9 mouse cellular contexts compared by ENCODE assay signal in genomic region chr11:88552987-88553386, GRCm38 (mm10).
DNase-seq lines count a peak whose midpoint lies in the region; ATAC-seq and TF ChIP-seq lines count a peak whose summit lies in the region.
"Had no signal": no experiment of that assay in that cellular context is flagged by ENCODE, and none has a peak within 500 bp of the region (broad histone marks: within the 10 kb centered on the region; RNA-seq: fewer than 3 reads in every experiment).

No protein-coding gene starts in this region.

- H3K36me3 ChIP-seq in hindbrain, embryonic 12.5 days = no peaks in the 10 kb centered on the region
- no peaks in the 10 kb centered on the region for H3K36me3 ChIP-seq in lung, postnatal 0 days (ENCODE audit: insufficient read depth, low read length)

- no peaks in the 10 kb centered on the region for H3K9me3 ChIP-seq in hindbrain, embryonic 12.5 days (replicated peaks)
- no peaks in the 10 kb centered on the region for H3K9me3 ChIP-seq in lung, postnatal 0 days (ENCODE audit: low read length)

- no peak for ATAC-seq in hindbrain, embryonic 12.5 days (ENCODE audit: low FRiP score)
- ATAC-seq in lung, postnatal 0 days = peak; percentile 52

- no peak overlapping the region for H3K9ac ChIP-seq in hindbrain, embryonic 12.5 days
- no peak overlapping the region for H3K9ac ChIP-seq in lung, postnatal 0 days (replicated peaks; ENCODE audit: low read depth)

- no peak for TF ChIP-seq EP300 in lung, postnatal 0 days (IDR thresholded peaks at IDR 0.05)

- WGBS in cerebellum, adult 2 months = 20% methylated on average over 8 of the region's 8 CpGs
- WGBS in hindbrain, embryonic 12.5 days = 9% methylated on average over 8 of the region's 8 CpGs
- 47% methylated on average over 8 of the region's 8 CpGs for WGBS in lung, postnatal 0 days

- H3K27ac ChIP-seq in cerebellum, adult 2 months (ENCODE audit: insufficient read depth, low read length) = peak overlapping the region; percentile 34
- H3K27ac ChIP-seq in hindbrain, embryonic 12.5 days = peak overlapping the region; percentile 71
- 0 out of 2 replicates have a peak overlapping the region, but pooled peaks have one; percentile 3 for H3K27ac ChIP-seq in lung, postnatal 0 days (ENCODE audit: low read length)

- H3K4me1 ChIP-seq in cerebellum, adult 2 months (ENCODE audit: control insufficient read depth, insufficient read depth, low read length) = peaks cover 38% of the 10 kb centered on the region
- peaks cover 97% of the 10 kb centered on the region for H3K4me1 ChIP-seq in hindbrain, embryonic 12.5 days
- H3K4me1 ChIP-seq in lung, postnatal 0 days (ENCODE audit: insufficient read depth, low read depth, low read length) = peaks cover 32% of the 10 kb centered on the region

- no peak overlapping the region for H3K4me2 ChIP-seq in hindbrain, embryonic 12.5 days (replicated peaks)
- H3K4me2 ChIP-seq in lung, postnatal 0 days (replicated peaks; ENCODE audit: low read depth, low read length) = no peak overlapping the region

- DNase-seq in ES-CJ7 (ENCODE audit: low read depth, low spot score) = peak; percentile 69
- DNase-seq in cerebellum, adult 2 months = peak; percentile 80
- DNase-seq in frontal cortex, postnatal 14 days (ENCODE audit: low spot score in 2 of 2) = peak; percentile 41 to 50
- peak; percentile 69 to 73 for DNase-seq in layer of hippocampus, postnatal 10 days (ENCODE audit: low spot score in 2 of 2)
- peak; percentile 80 for DNase-seq in lung, postnatal 0 days (ENCODE audit: low spot score)
- peak; percentile 83 for DNase-seq in right cerebral cortex, adult 18-20 months
- peak; percentile 52 to 68 for DNase-seq in urinary bladder, adult 18-20 months (ENCODE audit: low spot score in 2 of 2)

- TF ChIP-seq POLR2A in cerebellum, adult 2 months (IDR thresholded peaks at IDR 0.05; ENCODE audit: borderline replicate concordance, insufficient read depth, low read length) = no peak

- TF ChIP-seq CTCF in cerebellum, adult 2 months (IDR thresholded peaks at IDR 0.05; ENCODE audit: borderline replicate concordance, insufficient read depth, low read depth, low read length) = peak; percentile 53; the same call in 1 of the 2 replicates
- peak; percentile 90 for TF ChIP-seq CTCF in lung, postnatal 0 days (IDR thresholded peaks at IDR 0.05)

- no peak overlapping the region for H3K4me3 ChIP-seq in cerebellum, adult 2 months (replicated peaks; ENCODE audit: insufficient read depth, low read depth, low read length)
- H3K4me3 ChIP-seq in hindbrain, embryonic 12.5 days = no peak overlapping the region
- no peak overlapping the region for H3K4me3 ChIP-seq in lung, postnatal 0 days (ENCODE audit: low read depth, low read length)
- H3K4me3 ChIP-seq: erythroblast, embryonic 14.5 days had no signal

- H3K27me3 ChIP-seq in cerebellum, adult 2 months (ENCODE audit: control insufficient read depth, insufficient read depth, low read length) = no peaks in the 10 kb centered on the region
- H3K27me3 ChIP-seq in hindbrain, embryonic 12.5 days = no peaks in the 10 kb centered on the region
- no peaks in the 10 kb centered on the region for H3K27me3 ChIP-seq in lung, postnatal 0 days (replicated peaks; ENCODE audit: insufficient read depth, low read length)

Comparison
In these comparisons a context has a peak if more than half of its experiments do, and no peak if none do; other contexts are left out.
1. H3K27ac ChIP-seq: peak in every context shown above with its lines; median percentile 71 in hindbrain, embryonic 12.5 days; 34 in cerebellum, adult 2 months; 3 in lung, postnatal 0 days.